Mouse (Mus musculus) embryo, embryonic 11 days (tissue): ENCODE measurements at regions not wholly inside any gene's neighbourhood (a gene's known extent, or its start where the extent isn't known, plus 50 kb on each side); places are given as distances from the start of the nearest gene placed in this dataset.

Source experiments
- DNase-seq: peaks from one replicate; pipeline ENCODE4 v3.0.0-alpha.2; 2015

DNA sequence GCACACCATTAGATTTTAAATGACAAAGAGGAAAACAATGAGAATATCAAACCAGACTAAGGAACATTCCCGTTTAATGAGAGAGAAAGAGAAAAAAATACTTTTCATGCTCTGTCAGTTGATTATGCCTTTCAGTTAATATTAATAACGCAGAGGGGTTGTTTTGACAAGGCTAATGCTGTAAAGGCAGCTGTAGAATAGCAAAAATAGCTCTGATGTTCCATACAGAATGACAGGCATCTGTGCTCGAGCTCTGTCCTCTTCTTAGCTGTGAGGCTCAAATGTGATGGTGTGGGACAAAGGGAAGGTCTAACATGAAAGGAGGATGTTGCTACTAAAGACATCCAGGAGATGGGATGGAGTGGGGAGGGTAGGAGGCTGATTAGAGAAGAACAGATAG is 87.1 kb upstream of the Fam3c start:
- DNase-seq, result no peak

DNA sequence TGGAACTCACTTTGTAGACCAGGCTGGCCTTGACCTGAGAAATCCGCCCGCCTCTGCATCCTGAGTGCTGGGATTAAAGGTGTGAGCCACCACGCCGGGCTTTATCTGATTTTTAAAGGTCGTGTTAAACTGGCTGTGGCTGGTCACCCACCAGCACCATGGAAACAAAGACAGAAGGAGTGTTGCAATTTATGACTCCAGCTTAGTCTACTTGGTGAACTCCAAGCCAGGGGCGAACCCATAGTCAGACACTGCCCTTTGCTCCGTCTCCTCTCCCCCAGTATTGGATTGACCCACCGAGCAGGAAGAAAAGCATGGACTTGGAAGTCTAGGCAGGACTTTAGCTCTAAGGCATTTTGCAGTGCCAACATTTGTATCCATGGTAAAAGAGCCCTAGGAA is 86.5 kb upstream of the Fam3c start:
- DNase-seq, result no peak

DNA sequence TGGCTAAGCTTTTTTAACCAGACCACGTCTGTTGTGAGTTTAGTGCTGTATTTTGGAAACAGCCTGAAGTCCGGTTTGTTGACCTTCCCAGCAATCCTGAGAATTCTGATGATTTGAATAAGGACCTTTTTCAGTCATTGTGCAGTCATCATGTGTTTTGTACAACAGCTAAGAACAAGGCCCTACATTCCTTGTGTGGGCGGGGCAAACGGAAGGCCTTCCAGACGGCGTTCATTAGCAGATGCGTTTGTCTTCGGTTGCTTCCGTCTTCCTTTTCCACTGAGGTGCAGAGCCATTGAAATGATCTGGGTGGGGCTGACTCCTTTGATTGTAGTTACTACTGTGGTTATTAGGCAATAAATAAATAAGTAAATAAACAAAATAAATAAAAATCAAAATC is 83.8 kb upstream of the Fam3c start:
- no peak for DNase-seq

DNA sequence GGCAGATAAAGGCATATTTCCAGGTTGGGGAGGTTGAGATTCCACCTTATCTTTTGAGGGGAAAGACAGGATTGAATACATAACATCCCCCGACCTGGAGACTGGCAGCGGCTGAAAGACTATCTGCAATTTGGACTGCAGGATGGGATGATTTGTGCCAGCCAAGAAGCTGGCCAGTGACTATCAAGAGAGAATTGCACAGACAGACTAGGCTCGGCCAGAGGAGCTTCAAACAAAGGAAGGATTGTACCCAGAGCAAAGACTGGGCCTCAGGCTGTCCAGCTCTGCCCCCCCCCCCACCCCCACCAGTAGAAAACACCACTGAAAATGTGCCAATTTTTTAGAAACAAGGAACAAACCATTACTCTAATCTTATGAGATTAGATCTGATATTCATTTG is 73.0 kb upstream of the Fam3c start:
- no peak for DNase-seq

DNA sequence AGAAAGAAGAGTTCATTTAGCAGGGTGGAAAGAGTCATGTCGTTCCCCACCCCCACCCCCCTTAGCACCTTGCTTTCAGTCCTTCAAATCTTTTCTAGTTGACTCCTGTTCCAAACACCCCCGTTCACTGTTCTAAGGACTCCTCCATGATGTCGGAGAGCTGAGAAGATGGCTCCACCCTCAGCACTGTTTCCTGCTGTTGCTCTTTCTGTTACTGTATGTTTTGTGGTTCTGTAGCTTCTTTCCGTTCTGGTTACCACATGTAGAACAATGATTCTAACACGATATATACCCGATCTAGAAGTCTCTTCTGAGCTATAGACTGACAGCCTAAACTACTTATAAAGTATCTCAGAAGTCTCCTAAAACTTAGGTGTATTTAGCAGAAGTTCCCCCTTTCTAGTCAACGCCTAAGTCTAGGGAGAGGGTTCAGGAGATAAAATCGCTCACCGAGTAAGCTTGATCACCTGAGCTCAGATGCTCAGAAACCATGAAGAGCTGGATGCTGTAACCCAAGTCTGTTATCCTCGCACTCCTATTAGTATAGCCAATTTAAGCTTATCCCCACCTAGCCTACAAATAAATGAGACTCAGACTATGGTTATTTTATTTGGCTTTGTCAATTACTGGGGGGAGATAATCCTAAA is 68.2 kb upstream of the Fam3c start:
- no peak for DNase-seq

DNA sequence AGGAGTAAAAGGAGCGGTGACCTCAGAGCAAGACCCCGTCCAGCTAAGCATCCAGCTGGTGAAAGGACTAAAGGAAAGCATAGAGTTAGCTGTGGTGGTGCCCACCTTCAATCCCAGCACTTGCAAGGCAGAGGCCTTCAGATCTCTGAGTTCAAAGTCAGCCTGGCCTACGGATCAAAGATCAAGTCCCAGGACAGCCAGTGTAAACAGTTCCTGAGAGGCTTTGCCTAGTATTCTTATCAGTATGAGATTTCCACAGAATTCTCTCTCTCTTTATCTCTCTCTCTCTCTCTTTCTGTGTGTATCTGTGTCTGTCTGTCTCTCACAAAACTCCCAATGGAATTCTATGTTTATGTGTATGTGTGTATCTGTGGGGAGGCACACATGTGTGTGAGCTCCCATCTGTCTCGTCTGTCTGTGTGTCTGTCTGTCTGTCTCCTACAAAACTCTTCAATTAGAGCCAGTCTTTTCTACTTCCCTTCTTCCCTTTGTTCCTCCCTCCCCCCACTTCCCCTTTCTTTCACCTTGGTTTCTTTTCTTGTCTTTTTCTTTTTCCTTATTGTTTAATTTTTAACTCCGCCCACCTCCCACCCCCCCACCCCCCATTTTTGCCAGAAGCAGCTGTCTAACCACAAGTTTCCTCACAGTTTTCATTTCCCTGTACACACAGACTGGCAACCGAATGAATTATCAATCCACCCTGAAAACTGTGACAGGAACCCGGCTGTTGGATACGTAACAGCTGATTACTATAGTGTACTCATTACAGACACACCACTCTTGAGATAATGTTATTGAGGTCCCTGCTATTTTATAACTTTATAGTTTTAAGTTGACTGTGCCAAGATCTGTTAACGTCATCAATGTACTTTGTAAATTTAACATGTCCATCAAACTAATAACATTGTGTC is 67.3 kb upstream of the Fam3c start:
- no peak for DNase-seq

DNA sequence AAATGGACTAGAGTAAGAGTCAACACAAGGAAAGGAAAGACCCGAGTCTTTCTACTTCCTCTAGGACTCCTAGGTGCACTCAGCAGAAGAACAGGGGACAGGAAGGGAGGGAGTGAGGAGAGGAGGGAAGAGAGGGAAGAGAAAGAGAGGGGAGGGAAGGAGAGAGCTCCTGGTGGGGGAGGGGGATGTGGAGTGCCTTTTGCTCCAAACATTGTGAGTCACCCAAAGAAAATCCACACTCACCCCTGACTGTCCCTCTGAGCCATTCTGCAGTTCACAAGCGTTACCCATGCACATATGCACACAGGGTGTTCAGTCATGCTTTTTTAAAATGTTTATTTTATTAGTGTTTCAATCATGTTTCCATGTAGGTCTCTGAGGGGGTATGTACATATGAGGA is 65.5 kb upstream of the Fam3c start:
- no peak for DNase-seq

DNA sequence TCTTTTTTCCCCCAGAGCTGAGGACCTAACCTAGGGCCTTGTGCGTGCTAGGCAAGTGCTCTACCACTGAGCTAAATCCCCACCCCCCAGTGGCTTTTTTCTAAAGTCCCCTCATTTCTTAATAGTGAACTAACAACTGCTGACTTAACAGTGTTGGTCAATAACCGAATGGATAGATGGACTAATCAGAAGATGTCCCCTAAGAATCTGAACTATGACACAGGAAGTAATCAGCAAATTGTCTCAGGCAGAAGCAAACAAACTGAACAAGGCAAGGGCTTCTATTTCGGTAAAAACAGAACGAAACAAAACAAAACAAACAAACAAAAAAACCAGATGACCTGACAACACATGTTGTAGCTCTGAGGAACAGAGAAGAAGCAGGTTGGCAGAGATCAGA is 62.2 kb upstream of the Fam3c start:
- no peak for DNase-seq

DNA sequence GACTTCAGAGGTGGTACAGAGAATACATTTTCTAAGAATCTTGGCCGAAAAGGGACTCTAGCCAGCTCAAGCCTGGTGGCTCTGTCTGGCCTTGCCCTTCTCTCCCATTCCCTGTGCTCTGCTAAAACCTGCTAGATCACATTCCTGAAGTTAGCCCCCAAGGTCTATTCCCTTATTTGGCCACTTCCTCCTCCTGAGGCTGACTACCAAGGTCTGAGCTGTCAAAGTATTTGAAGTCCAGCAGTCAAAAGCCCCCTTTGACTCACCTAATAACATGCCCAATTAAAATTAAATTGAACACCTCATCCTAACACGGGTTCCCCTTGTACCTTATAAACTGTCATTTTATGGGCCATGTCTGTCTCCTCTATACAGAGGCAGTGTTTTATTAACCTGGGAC is 61.1 kb upstream of the Fam3c start:
- DNase-seq, result no peak

DNA sequence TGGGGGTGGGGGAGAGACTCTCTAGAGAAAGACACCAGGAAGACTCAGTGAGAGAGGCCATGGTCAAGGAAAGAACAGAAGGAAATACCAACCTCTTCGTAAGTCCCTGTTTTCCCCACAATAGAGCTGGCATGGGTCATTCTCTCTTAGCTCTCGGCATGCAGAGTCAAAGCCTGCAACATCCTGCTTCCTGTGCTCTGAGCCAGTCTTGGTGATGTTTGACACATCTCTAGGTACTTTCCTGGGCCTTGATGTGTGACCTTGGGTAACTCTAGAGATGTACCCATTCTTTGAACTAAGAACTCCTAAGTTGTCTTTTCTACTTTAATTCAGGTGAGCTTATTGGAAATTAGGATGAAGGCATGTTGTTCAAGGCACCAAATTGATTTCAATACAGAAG is 55.8 kb upstream of the Fam3c start:
- DNase-seq, result no peak

DNA sequence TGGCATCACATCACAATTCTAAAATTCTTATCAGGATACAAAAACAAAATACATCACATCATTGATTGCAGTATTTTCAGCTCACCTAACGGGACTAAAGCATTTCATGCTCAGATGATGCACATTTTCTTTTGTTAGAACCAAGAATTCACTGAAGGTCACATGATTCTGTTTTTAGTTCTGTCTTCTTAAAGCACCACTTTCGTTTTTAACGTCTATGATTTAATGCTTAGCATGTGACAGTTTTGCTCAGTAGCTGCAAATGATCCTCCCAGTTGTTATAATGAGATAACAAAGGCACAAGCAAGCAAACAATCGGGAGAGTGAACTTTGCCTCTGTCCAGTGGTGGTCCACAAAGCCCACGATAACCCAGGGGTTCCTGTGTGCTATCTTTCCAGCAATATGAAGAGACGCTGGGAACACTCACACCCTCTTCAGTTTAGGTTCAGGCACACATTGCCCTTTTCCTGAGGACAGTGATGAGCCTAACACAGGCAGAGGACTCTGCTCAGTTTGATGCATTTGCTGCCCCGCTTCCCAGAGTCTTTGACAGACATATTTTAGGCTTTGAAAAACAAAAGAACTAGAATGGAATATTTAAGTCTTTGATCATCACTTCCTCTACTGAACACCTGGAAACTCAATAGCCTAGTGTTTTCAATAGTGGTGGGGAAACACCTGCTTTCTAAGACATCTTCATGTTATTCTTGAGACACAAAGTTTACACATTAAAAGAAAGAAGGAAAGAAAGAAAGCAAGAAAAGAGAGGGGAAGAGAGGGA is 53.0 kb upstream of the Fam3c start:
- DNase-seq, result no peak
